23 mouse cellular contexts compared by ENCODE assay signal in genomic region chr2:32788581-32788980, GRCm38 (mm10). TPM values are rescaled to one million over a fixed set of nuclear protein-coding genes. Genes with fewer than 3 reads are reported as not detected.
"Had no signal": no experiment of that assay in that cellular context is flagged by ENCODE, and none has a peak within 500 bp of the region (broad histone marks: within the 10 kb centered on the region; RNA-seq: fewer than 3 reads in every experiment).

No protein-coding gene starts in this region.

- H3K4me2 ChIP-seq: midbrain, embryonic 12.5 days; neural tube, embryonic 13.5 days; neural tube, embryonic 15.5 days; stomach, embryonic 15.5 days had no signal

- H3K4me1 ChIP-seq: midbrain, embryonic 10.5 days; stomach, embryonic 15.5 days had no signal

- H3K36me3 ChIP-seq: stomach, embryonic 15.5 days had no signal

- H3K27me3 ChIP-seq: midbrain, embryonic 12.5 days; neural tube, embryonic 13.5 days; neural tube, embryonic 15.5 days; stomach, embryonic 15.5 days had no signal

- ATAC-seq: midbrain, embryonic 16.5 days had no signal

- H3K27ac ChIP-seq: liver, embryonic 14.5 days; midbrain, embryonic 10.5 days; midbrain, embryonic 12.5 days; neural tube, embryonic 13.5 days; neural tube, embryonic 15.5 days; stomach, embryonic 15.5 days; stomach, postnatal 0 days had no signal

- H3K4me3 ChIP-seq: midbrain, embryonic 10.5 days; midbrain, embryonic 12.5 days; myocyte; neural tube, embryonic 13.5 days; neural tube, embryonic 15.5 days; stomach, embryonic 15.5 days had no signal

- H3K9me3 ChIP-seq: midbrain, embryonic 10.5 days; midbrain, embryonic 12.5 days; neural tube, embryonic 13.5 days; neural tube, embryonic 15.5 days; stomach, embryonic 15.5 days had no signal

- H3K9ac ChIP-seq: liver, embryonic 14.5 days; midbrain, embryonic 12.5 days; neural tube, embryonic 13.5 days; neural tube, embryonic 15.5 days; stomach, embryonic 15.5 days had no signal

- DNase-seq: lung, adult 18-20 months; lung, postnatal 10 days; lung, postnatal 36 days; midbrain, embryonic 14.5 days; right cerebral cortex, postnatal 14 days; thymus, adult 2 months; thymus, postnatal 25 days; thymus, postnatal 4 days had no signal

RNA-seq across cellular contexts. Expression of gene Cfap157, which starts 4.4 kb away (rescaled TPM):
- total RNA-seq: megakaryocyte, adult 5-6 weeks; megakaryocyte-erythroid progenitor cell, adult 5-6 weeks had no signal
- polyA plus RNA-seq: liver, embryonic 14.5 days; neural tube, embryonic 11.5 days; spleen, adult 2 months had no signal

RNA-seq across cellular contexts. Expression of gene Ttc16, which starts 13.1 kb away (rescaled TPM):
- total RNA-seq: megakaryocyte, adult 5-6 weeks had no signal

RNA-seq across cellular contexts. Expression of gene 6330409D20Rik, which starts 47.8 kb away (rescaled TPM):
- total RNA-seq: megakaryocyte, adult 5-6 weeks; megakaryocyte-erythroid progenitor cell, adult 5-6 weeks had no signal
- polyA plus RNA-seq: liver, embryonic 16.5 days; myocyte; stomach, postnatal 0 days; urinary bladder, adult 2 months had no signal
